Mouse (Mus musculus): ENCODE measurements at regions not wholly inside any gene's neighbourhood (a gene's known extent, or its start where the extent isn't known, plus 50 kb on each side); places are given as distances from the start of the nearest gene placed in this dataset.

- Histone ChIP-seq H3K4me2 (ENCODE audit: low read depth, low read length) (no peak overlapping the region), H3K36me3 (ENCODE audit: control insufficient read depth, insufficient read depth, low read length) (no peaks in the 10 kb centered on the region), H3K9ac (ENCODE audit: low read depth, low read length) (no peak overlapping the region), H3K9me3 (ENCODE audit: control insufficient read depth, low read length) (no peaks in the 10 kb centered on the region), H3K4me1 (ENCODE audit: control insufficient read depth, insufficient read depth, low read length) (no peaks in the 10 kb centered on the region), H3K27ac (replicated peaks; ENCODE audit: low read depth, low read length) (no peak overlapping the region), H3K27me3 (replicated peaks; ENCODE audit: control insufficient read depth, insufficient read depth, low read length) (no peaks in the 10 kb centered on the region), H3K4me3 (ENCODE audit: low read depth, low read length) (no peak overlapping the region)
- 88% methylated on average over 6 of the region's 6 CpGs for WGBS
- no peak for ATAC-seq (ENCODE audit: low read depth)
- no peak for DNase-seq (ENCODE audit: low spot score)
These were observed 382.1 kb upstream of the Ddi1 start for GRCm38 (mm10) chr9:6651572-6652236.

- ATAC-seq (ENCODE audit: low read depth) (no peak), DNase-seq (ENCODE audit: low spot score) (no peak)
- WGBS = 78% methylated on average over 3 of the region's 3 CpGs
These were observed 376.2 kb upstream of the Ddi1 start for GRCm38 (mm10) chr9:6645796-6646309.

GRCm38 (mm10) chr9:6645321-6645720 lies 375.7 kb upstream of the Ddi1 start:
- Histone ChIP-seq H3K27me3 (replicated peaks; ENCODE audit: control insufficient read depth, insufficient read depth, low read length) (no peaks in the 10 kb centered on the region), H3K4me2 (ENCODE audit: low read depth, low read length) (no peak overlapping the region), H3K4me1 (ENCODE audit: control insufficient read depth, insufficient read depth, low read length) (no peaks in the 10 kb centered on the region), H3K27ac (replicated peaks; ENCODE audit: low read depth, low read length) (no peak overlapping the region), H3K4me3 (ENCODE audit: low read depth, low read length) (no peak overlapping the region), H3K9me3 (ENCODE audit: control insufficient read depth, low read length) (no peaks in the 10 kb centered on the region), H3K9ac (ENCODE audit: low read depth, low read length) (no peak overlapping the region), H3K36me3 (ENCODE audit: control insufficient read depth, insufficient read depth, low read length) (no peaks in the 10 kb centered on the region)
- ATAC-seq (ENCODE audit: low read depth) (no peak), DNase-seq (ENCODE audit: low spot score) (no peak)
- WGBS = 68% methylated on average over 2 of the region's 2 CpGs

More at GRCm38 (mm10) chr9:6645796-6646309, 376.2 kb upstream of the Ddi1 start:
- Histone ChIP-seq H3K4me3 (ENCODE audit: low read depth, low read length) (no peak overlapping the region), H3K9ac (ENCODE audit: low read depth, low read length) (no peak overlapping the region), H3K4me1 (ENCODE audit: control insufficient read depth, insufficient read depth, low read length) (no peaks in the 10 kb centered on the region), H3K27me3 (replicated peaks; ENCODE audit: control insufficient read depth, insufficient read depth, low read length) (no peaks in the 10 kb centered on the region), H3K9me3 (ENCODE audit: control insufficient read depth, low read length) (no peaks in the 10 kb centered on the region), H3K36me3 (ENCODE audit: control insufficient read depth, insufficient read depth, low read length) (no peaks in the 10 kb centered on the region), H3K4me2 (ENCODE audit: low read depth, low read length) (no peak overlapping the region), H3K27ac (replicated peaks; ENCODE audit: low read depth, low read length) (no peak overlapping the region)

GRCm38 (mm10) chr9:6617155-6617554 lies 347.5 kb upstream of the Ddi1 start:
- H3K4me3 ChIP-seq (ENCODE audit: low read depth, low read length) = no peak overlapping the region
- no peaks in the 10 kb centered on the region for H3K9me3 ChIP-seq (ENCODE audit: control insufficient read depth, low read length)
- no peak overlapping the region for H3K4me2 ChIP-seq (ENCODE audit: low read depth, low read length)
- DNase-seq (ENCODE audit: low spot score) (no peak), ATAC-seq (ENCODE audit: low read depth) (no peak)
- no peaks in the 10 kb centered on the region for H3K36me3 ChIP-seq (ENCODE audit: control insufficient read depth, insufficient read depth, low read length)
- H3K27ac ChIP-seq (replicated peaks; ENCODE audit: low read depth, low read length) = no peak overlapping the region
- H3K9ac ChIP-seq (ENCODE audit: low read depth, low read length) = no peak overlapping the region
- no peaks in the 10 kb centered on the region for H3K27me3 ChIP-seq (replicated peaks; ENCODE audit: control insufficient read depth, insufficient read depth, low read length)
- H3K4me1 ChIP-seq (ENCODE audit: control insufficient read depth, insufficient read depth, low read length) = no peaks in the 10 kb centered on the region
- WGBS = 69% methylated on average over 2 of the region's 2 CpGs

- Histone ChIP-seq H3K9me3 (ENCODE audit: control insufficient read depth, low read length) (no peaks in the 10 kb centered on the region), H3K9ac (ENCODE audit: low read depth, low read length) (no peak overlapping the region), H3K4me2 (ENCODE audit: low read depth, low read length) (no peak overlapping the region), H3K27me3 (replicated peaks; ENCODE audit: control insufficient read depth, insufficient read depth, low read length) (no peaks in the 10 kb centered on the region), H3K36me3 (ENCODE audit: control insufficient read depth, insufficient read depth, low read length) (no peaks in the 10 kb centered on the region), H3K4me3 (ENCODE audit: low read depth, low read length) (no peak overlapping the region), H3K27ac (replicated peaks; ENCODE audit: low read depth, low read length) (no peak overlapping the region), H3K4me1 (ENCODE audit: control insufficient read depth, insufficient read depth, low read length) (no peaks in the 10 kb centered on the region)
- DNase-seq (ENCODE audit: low spot score) = no peak
- 70% methylated on average over 1 of the region's 1 CpGs for WGBS
- ATAC-seq (ENCODE audit: low read depth) = no peak
These were observed 339.6 kb upstream of the Ddi1 start for GRCm38 (mm10) chr9:6609284-6609627.

- Histone ChIP-seq H3K9ac (ENCODE audit: low read depth, low read length) (no peak overlapping the region), H3K27me3 (replicated peaks; ENCODE audit: control insufficient read depth, insufficient read depth, low read length) (no peaks in the 10 kb centered on the region), H3K9me3 (ENCODE audit: control insufficient read depth, low read length) (no peaks in the 10 kb centered on the region), H3K27ac (replicated peaks; ENCODE audit: low read depth, low read length) (no peak overlapping the region), H3K4me1 (ENCODE audit: control insufficient read depth, insufficient read depth, low read length) (no peaks in the 10 kb centered on the region), H3K4me3 (ENCODE audit: low read depth, low read length) (no peak overlapping the region), H3K36me3 (ENCODE audit: control insufficient read depth, insufficient read depth, low read length) (no peaks in the 10 kb centered on the region), H3K4me2 (ENCODE audit: low read depth, low read length) (no peak overlapping the region)
- 61% methylated on average over 5 of the region's 5 CpGs for WGBS
- ATAC-seq (ENCODE audit: low read depth) (no peak), DNase-seq (ENCODE audit: low spot score) (no peak)
These were observed 339.0 kb upstream of the Ddi1 start for GRCm38 (mm10) chr9:6608428-6609283.

Data from embryonic facial prominence, embryonic 14.5 days (tissue).